Mouse (Mus musculus) G1E (cell line): ENCODE data around the gene Cacng2. TPM values are rescaled to one million over a fixed set of nuclear protein-coding genes. Genes with fewer than 3 reads are reported as not detected.
"Not testable (repeated sequence)": the region's sequence is repeated elsewhere in the genome, so short reads cannot be mapped to it uniquely, and the experiment has no call there.

Source experiments
- ATAC-seq: 2 replicates; pipeline ENCODE4 v1.8.0; 2016; ENCODE audit warnings: mild to moderate bottlenecking; ENCODE audit not compliant: insufficient number of reproducible peaks, poor library complexity, low FRiP score, severe bottlenecking; ENCODE audit errors: extremely low read depth
- DNase-seq: peaks from one replicate; pipeline ENCODE4 v3.0.0; 2012; ENCODE audit warnings: low spot score
- H3K27me3 ChIP-seq: 2 replicates; pipeline ENCODE4 v1.6.1; 2012; ENCODE audit warnings: mild to moderate bottlenecking, low read length, inconsistent platforms; ENCODE audit not compliant: insufficient read depth
- H3K36me3 ChIP-seq: replicated peaks from 2 replicates; pipeline ENCODE3; 2012; ENCODE audit warnings: mild to moderate bottlenecking, inconsistent platforms
- H3K4me1 ChIP-seq: 2 replicates; pipeline ENCODE4 v1.6.1; 2012; ENCODE audit warnings: low read depth, low read length, inconsistent platforms, mixed read lengths; ENCODE audit not compliant: insufficient read depth
- H3K4me3 ChIP-seq: 2 replicates; pipeline ENCODE4 v1.5.1; 2012; ENCODE audit warnings: low read depth, mild to moderate bottlenecking, inconsistent platforms, low read length, moderate library complexity, mixed read lengths
- H3K9me3 ChIP-seq: replicated peaks from 2 replicates; pipeline ENCODE4 v1.6.1; 2012; ENCODE audit warnings: inconsistent platforms
- CTCF ChIP-seq: IDR thresholded peaks from 2 replicates; pipeline ENCODE4 v1.5.1; 2012; ENCODE audit warnings: low read depth, low read length, inconsistent platforms, mixed read lengths
- GATA1 ChIP-seq: IDR thresholded peaks from 2 replicates; pipeline ENCODE4 v1.6.1; 2012; ENCODE audit warnings: borderline replicate concordance, low read length, inconsistent platforms, mixed read lengths
- GATA2 ChIP-seq: IDR thresholded peaks from 2 replicates; pipeline ENCODE4 v1.6.1; 2012; ENCODE audit warnings: low read depth, low read length, inconsistent platforms, borderline replicate concordance
- POLR2AphosphoS5 ChIP-seq: IDR thresholded peaks from 2 replicates; pipeline ENCODE4 v1.6.1; 2012; ENCODE audit warnings: low read depth, low read length, inconsistent platforms; ENCODE audit not compliant: insufficient replicate concordance
- TAL1 ChIP-seq: conservative IDR thresholded peaks from 2 replicates; pipeline ENCODE4 v1.6.1; 2012; ENCODE audit warnings: low read depth, low read length, inconsistent platforms, mixed read lengths
- polyA plus RNA-seq: library from polyadenylated mRNA; stranded (reverse); fragments of >175 nt; gene quantifications from 2 replicates; pipeline ENCODE4 v1.2.3, GENCODE M21; 2012
- total RNA-seq, 2 experiments: library from RNA; stranded (forward) in 1 of 2; stranded (reverse) in 1 of 2; fragments of 200-1000 nt in 1 of 2; fragments of >200 nt in 1 of 2; fragmentation: Nextera tagmentation in 1 of 2; gene quantifications; 2 replicates each; pipeline ENCODE4 v1.2.3; 2014 to 2017

The Cacng2 gene
- total and polyA plus RNA-seq, 3 experiments: 0.05 TPM; not detected in 2

DNA sequence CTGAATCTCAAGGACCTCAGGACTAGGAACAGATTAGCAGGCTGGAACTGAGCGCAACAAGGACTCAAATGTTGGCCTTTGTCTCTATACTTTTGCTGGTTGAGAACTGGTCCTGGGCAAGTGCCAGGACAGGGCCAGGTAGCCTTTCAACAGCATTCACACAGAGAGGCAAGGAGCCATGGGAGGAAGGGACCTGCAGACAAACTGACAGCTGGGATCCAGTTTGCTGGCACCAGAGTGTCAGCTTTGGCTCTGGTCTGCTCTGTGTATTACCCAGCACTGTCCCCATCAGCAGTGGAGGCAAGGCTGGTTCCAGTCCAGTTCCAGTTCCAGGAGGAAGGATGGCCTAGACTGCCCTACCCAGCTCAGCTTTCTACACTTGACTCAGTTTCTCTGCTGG is 105.8 kb downstream of the Cacng2 start:
- Histone ChIP-seq H3K27me3 (no peaks in the 10 kb centered on the region; the same call in none of the 2 replicates), H3K9me3 (no peaks in the 10 kb centered on the region), H3K4me1 (no peaks in the 10 kb centered on the region), H3K4me3 (no peak overlapping the region), H3K36me3 (no peaks in the 10 kb centered on the region)
- ATAC-seq (no peak), DNase-seq (no peak)
- no peak for TF ChIP-seq POLR2AphosphoS5
- TF ChIP-seq CTCF: no peak
- TF ChIP-seq GATA1: no peak

DNA sequence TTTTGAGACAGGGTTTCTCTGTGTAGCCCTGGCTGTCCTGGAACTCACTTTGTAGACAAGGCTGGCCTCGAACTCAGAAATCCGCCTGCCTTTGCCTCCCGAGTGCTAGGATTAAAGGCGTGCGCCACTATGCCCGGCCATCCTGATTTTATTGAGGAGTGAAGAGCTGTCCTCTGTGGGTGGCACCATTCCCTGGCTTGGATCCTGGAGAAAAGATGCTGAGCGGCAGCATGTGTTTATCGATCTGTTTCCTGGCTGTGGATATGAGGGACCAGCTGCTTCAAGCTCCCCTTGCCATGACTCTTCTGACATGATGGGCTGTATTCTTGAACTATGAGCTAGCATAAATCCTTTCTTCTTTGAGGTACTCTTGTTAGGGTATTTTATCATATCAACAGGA is 111.6 kb downstream of the Cacng2 start:
- not testable (repeated sequence) for H3K36me3 ChIP-seq, DNase-seq, ATAC-seq, H3K4me1 ChIP-seq, H3K4me3 ChIP-seq, H3K9me3 ChIP-seq
- H3K27me3 ChIP-seq: peaks cover 15% of the 10 kb centered on the region

DNA sequence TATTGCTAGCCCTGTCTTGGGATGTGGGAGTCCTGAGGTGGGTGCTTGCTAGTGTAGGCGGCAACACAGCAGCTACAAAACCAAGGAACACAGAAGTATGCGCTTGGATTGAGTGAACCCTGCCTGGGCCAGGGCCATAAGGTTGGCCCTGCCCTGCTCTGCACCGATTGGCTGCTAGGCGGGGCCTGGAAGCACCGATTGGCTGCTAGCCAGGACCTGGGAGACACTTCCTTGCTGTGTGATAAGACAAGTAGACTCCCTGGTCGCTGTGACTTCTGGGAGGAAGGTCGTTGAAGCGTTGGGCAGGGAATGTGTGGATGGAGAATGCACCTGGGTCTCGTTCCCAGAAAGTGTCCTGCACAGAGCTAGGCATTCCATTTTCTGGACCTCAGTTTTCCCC is 115.9 kb downstream of the Cacng2 start:
- Histone ChIP-seq H3K4me1 (no peaks in the 10 kb centered on the region), H3K36me3 (no peaks in the 10 kb centered on the region), H3K27me3 (peaks cover 42% of the 10 kb centered on the region), H3K9me3 (no peaks in the 10 kb centered on the region), H3K4me3 (no peak overlapping the region)
- peak; percentile 28; the same call in 1 of the 2 replicates for ATAC-seq
- DNase-seq: peak; percentile 18
- TF ChIP-seq POLR2AphosphoS5 (no peak), GATA1 (no peak), GATA2 (no peak), TAL1 (no peak), CTCF (no peak)

DNA sequence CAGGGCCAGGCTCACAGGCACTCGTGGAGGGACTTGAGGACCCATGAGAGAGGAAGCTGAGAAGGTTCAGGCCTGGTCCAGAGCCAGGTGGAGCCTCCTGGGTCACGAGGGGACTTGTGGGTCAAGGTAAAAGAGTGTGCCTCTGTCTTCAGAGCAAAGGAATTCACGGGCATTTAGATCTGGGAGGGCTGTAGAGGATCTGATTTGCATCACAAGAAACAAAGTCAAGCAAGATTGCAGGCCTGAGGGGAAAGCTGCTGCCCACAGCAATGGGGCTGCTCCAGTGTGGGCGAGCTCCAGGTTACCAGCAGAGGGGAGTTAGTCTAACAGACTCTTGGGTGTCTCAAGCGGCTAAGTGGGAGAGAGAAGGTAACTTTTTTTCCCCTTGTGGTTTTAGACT is 118.4 kb downstream of the Cacng2 start:
- no peak for DNase-seq
- TF ChIP-seq POLR2AphosphoS5: no peak
- no peak for TF ChIP-seq GATA2
- TF ChIP-seq CTCF: no peak
- no peak for TF ChIP-seq GATA1
- TF ChIP-seq TAL1: no peak
- Histone ChIP-seq H3K36me3 (no peaks in the 10 kb centered on the region), H3K4me1 (no peaks in the 10 kb centered on the region), H3K9me3 (no peaks in the 10 kb centered on the region), H3K4me3 (no peak overlapping the region), H3K27me3 (peaks cover 43% of the 10 kb centered on the region)
- ATAC-seq: no peak

DNA sequence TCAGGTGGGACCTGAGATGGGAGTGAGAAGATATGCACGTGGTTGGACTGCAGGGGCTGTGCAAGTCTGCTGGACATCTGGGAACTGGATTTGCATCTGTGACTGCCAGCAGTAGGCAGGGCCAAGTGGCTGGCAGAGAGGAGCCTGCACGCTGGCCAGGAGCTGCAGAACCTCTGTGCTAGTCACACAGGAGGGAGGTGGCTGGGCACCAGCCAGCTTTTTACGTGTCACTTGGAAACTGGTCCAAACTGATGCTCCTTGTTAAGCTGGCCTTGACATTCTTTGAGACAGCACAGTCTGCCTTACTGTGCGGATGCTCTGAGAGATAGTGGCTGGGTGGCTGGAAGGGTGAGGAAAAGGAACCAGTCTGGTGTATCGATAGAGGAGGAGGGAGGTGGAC is 131.3 kb downstream of the Cacng2 start:
- Histone ChIP-seq H3K9me3 (no peaks in the 10 kb centered on the region), H3K4me3 (no peak overlapping the region), H3K36me3 (no peaks in the 10 kb centered on the region), H3K4me1 (peaks cover 4% of the 10 kb centered on the region; the same call in 1 of the 2 replicates), H3K27me3 (peaks cover 29% of the 10 kb centered on the region)
- no peak for DNase-seq
- TF ChIP-seq POLR2AphosphoS5: no peak
- no peak for TF ChIP-seq GATA2
- TF ChIP-seq GATA1: no peak
- TF ChIP-seq CTCF: no peak
- no peak for TF ChIP-seq TAL1
- no peak for ATAC-seq

DNA sequence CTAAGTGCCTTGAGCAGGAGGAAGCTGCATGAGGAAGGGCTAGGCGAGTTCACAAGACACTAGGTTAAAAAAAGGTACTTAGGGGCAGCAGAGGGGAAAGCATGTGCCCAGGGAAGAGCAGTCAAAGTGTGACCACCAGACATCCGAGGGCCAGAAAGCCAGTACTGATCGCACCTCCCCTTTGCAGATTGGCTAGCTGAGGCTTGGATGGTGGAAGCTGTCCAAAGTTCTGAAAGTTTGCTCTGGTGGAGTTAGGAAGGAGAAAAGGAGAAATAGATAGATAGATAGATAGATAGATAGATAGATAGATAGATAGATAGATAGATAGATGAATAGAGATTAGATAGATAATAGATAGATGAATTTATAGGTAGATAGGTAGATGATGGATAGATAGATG is 136.4 kb downstream of the Cacng2 start:
- TF ChIP-seq TAL1 (no peak), POLR2AphosphoS5 (no peak), CTCF (no peak), GATA2 (no peak), GATA1 (no peak)
- Histone ChIP-seq H3K36me3 (no peaks in the 10 kb centered on the region), H3K4me1 (peaks cover 6% of the 10 kb centered on the region), H3K4me3 (no peak overlapping the region), H3K9me3 (no peaks in the 10 kb centered on the region), H3K27me3 (peaks cover 49% of the 10 kb centered on the region)
- ATAC-seq (no peak), DNase-seq (no peak)

DNA sequence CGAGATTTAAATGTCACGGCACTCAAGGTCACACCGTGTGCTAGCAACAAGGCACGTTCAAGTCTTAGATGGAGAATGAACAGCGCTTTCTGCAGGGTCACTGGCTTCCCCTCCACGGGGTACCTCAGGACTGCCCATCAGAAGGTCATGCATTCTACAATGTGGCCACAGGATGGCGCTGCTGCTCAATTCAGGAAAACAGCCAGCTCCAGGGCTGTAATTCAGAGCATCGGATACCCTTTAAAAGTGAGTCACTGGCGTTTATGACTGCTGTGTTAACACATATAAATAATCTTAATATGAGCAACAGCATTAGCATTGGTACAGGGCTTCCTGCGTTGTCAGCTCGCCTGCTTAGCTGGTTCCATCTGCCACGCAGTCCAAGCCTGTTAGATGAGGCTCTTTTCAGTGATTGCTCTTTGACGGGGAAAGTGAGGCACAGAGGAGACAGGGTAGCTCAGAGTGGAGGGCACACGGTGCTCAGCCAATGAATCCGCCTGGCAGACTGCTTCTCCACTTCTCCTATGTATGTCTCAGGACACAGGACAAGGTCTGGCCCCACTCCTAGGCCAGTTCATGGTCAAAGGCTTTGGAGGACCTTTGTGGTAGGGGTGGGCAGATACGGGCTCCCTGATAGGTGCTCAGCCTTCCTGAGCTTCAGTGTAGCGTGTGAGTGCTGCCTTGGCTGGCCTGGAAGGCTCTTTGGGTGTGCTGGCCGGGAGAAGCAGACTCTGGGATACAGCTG is 137.5 kb downstream of the Cacng2 start:
- Histone ChIP-seq H3K4me1 (peaks cover 6% of the 10 kb centered on the region), H3K9me3 (no peaks in the 10 kb centered on the region), H3K36me3 (no peaks in the 10 kb centered on the region), H3K27me3 (peaks cover 45% of the 10 kb centered on the region), H3K4me3 (no peak overlapping the region)
- ATAC-seq: no peak
- DNase-seq: peak; percentile 45
- TF ChIP-seq GATA2 (no peak), CTCF (peak; percentile 86), GATA1 (no peak), TAL1 (no peak)
